ENCODE assay signal across 8 mouse cellular contexts in genomic region chr2:33355558-33355957, GRCm38 (mm10). TPM values are rescaled to one million over a fixed set of nuclear protein-coding genes. Genes with fewer than 3 reads are reported as not detected.
DNase-seq lines count a peak whose midpoint lies in the region; ATAC-seq lines count a peak whose summit lies in the region.
"Had no signal": no experiment of that assay in that cellular context is flagged by ENCODE, and none has a peak within 500 bp of the region (broad histone marks: within the 10 kb centered on the region; RNA-seq: fewer than 3 reads in every experiment).

No protein-coding gene starts in this region.

- peaks cover 17% of the 10 kb centered on the region for H3K4me1 ChIP-seq in midbrain, embryonic 13.5 days (replicated peaks)
- no peaks in the 10 kb centered on the region for H3K4me1 ChIP-seq in intestine, embryonic 15.5 days (replicated peaks)

- H3K9ac ChIP-seq in midbrain, embryonic 13.5 days (replicated peaks): no peak overlapping the region
- no peak overlapping the region for H3K9ac ChIP-seq in intestine, embryonic 15.5 days
- H3K9ac ChIP-seq: liver, embryonic 14.5 days had no signal

- no peak overlapping the region for H3K4me3 ChIP-seq in midbrain, embryonic 13.5 days (replicated peaks)
- H3K4me3 ChIP-seq in intestine, embryonic 15.5 days (replicated peaks): no peak overlapping the region

- no peak overlapping the region for H3K27ac ChIP-seq in midbrain, embryonic 13.5 days
- H3K27ac ChIP-seq in intestine, embryonic 15.5 days: no peak overlapping the region
- H3K27ac ChIP-seq: liver, embryonic 14.5 days had no signal

- no peaks in the 10 kb centered on the region for H3K9me3 ChIP-seq in midbrain, embryonic 13.5 days
- H3K9me3 ChIP-seq in intestine, embryonic 15.5 days: no peaks in the 10 kb centered on the region

- peak; percentile 9 for DNase-seq in lung, postnatal 36 days
- DNase-seq in lung, adult 18-20 months: no peak
- peak; percentile 90 for DNase-seq in cerebellum, adult 9-10 months
- DNase-seq in gastrocnemius, postnatal 25 days: peak; percentile 26

- no peak overlapping the region for H3K4me2 ChIP-seq in midbrain, embryonic 13.5 days (replicated peaks)
- no peak overlapping the region for H3K4me2 ChIP-seq in intestine, embryonic 15.5 days (replicated peaks)

- H3K27me3 ChIP-seq in midbrain, embryonic 13.5 days: no peaks in the 10 kb centered on the region
- no peaks in the 10 kb centered on the region for H3K27me3 ChIP-seq in intestine, embryonic 15.5 days (replicated peaks)

- WGBS in midbrain, embryonic 13.5 days: 81% methylated on average over 6 of the region's 6 CpGs
- WGBS in intestine, embryonic 15.5 days: 94% methylated on average over 6 of the region's 6 CpGs

- peak; percentile 70 for ATAC-seq in midbrain, embryonic 13.5 days
- ATAC-seq in intestine, embryonic 15.5 days: no peak
- ATAC-seq in megakaryocyte, adult 5-6 weeks (ENCODE audit: poor library complexity, severe bottlenecking): no peak

- peaks cover 16% of the 10 kb centered on the region for H3K36me3 ChIP-seq in midbrain, embryonic 13.5 days
- H3K36me3 ChIP-seq in intestine, embryonic 15.5 days: no peaks in the 10 kb centered on the region

RNA-seq across cellular contexts. Expression of gene Ralgps1, which starts 15.7 kb away (rescaled TPM):
- 1 to 10 TPM; 2.3 to 2.5 TPM for total RNA-seq in gastrocnemius, postnatal 25 days (2021)
- 36.5 and 37.0 TPM in 2 replicates for polyA plus RNA-seq in midbrain, embryonic 13.5 days (2015; fragmentation: Nextera tagmentation; extraction: Ambion mirVana)
- polyA plus RNA-seq in intestine, embryonic 15.5 days (2015; fragmentation: Nextera tagmentation; extraction: Ambion mirVana): 5.5 and 6.7 TPM in 2 replicates
- total RNA-seq in megakaryocyte, adult 5-6 weeks (2015): 6.2 and 7.6 TPM in 2 replicates
- total RNA-seq in megakaryocyte, adult 5-6 weeks (2017): 2.0 and 2.7 TPM in 2 replicates

Comparison
In these comparisons a context has a peak if more than half of its experiments do, and no peak if none do; other contexts are left out.
1. DNase-seq: peak in lung, postnatal 36 days (single experiment), cerebellum, adult 9-10 months (single experiment) and gastrocnemius, postnatal 25 days (single experiment); none in lung, adult 18-20 months (0 of 2).